Mouse (Mus musculus) thymus, adult 2 months (tissue): ENCODE results near the gene Nalcn.

Experiments
- CTCF ChIP-seq: fragments of 200-500 bp; IDR thresholded peaks from 2 replicates; pipeline ENCODE4 v1.5.1; 2012; ENCODE audit warnings: mild to moderate bottlenecking, control low read depth, low read length, moderate library complexity, borderline replicate concordance; ENCODE audit not compliant: control insufficient read depth, poor library complexity, insufficient read depth; ENCODE audit errors: extremely low read depth
- POLR2A ChIP-seq: fragments of 200-500 bp; IDR thresholded peaks from 2 replicates; pipeline ENCODE4 v1.6.1; 2012; ENCODE audit warnings: mild to moderate bottlenecking, low read length, control low read depth, moderate library complexity; ENCODE audit not compliant: control insufficient read depth, poor library complexity, insufficient read depth; ENCODE audit errors: extremely low read depth

GRCm38 (mm10) chr14:123566599-123566998, 60.3 kb downstream of the Nalcn start:
- TF ChIP-seq POLR2A (no peak), CTCF (no peak)
